Mouse (Mus musculus) megakaryocyte, embryonic 14.5 days (primary cell): ENCODE results near the gene Micu1. TPM values are rescaled to one million over a fixed set of nuclear protein-coding genes. Genes with fewer than 3 reads are reported as not detected.

Experiments
- H3K27me3 ChIP-seq: replicated peaks from 2 replicates; pipeline ENCODE3; 2012; ENCODE audit warnings: inconsistent platforms
- H3K36me3 ChIP-seq: replicated peaks from 2 replicates; pipeline ENCODE3; 2012; ENCODE audit warnings: low read length, inconsistent platforms, mixed read lengths
- H3K4me1 ChIP-seq: 2 replicates; pipeline ENCODE4 v1.6.1; 2012; ENCODE audit warnings: inconsistent platforms
- H3K4me3 ChIP-seq: replicated peaks from 2 replicates; pipeline ENCODE3; 2012; ENCODE audit warnings: moderate library complexity, mild to moderate bottlenecking, inconsistent platforms
- H3K9me3 ChIP-seq: 2 replicates; pipeline ENCODE4 v1.6.1; 2012; ENCODE audit warnings: inconsistent platforms
- FLI1 ChIP-seq: IDR thresholded peaks from 2 replicates; pipeline ENCODE4 v1.6.1; 2012; ENCODE audit warnings: low read length, inconsistent platforms, mixed read lengths
- GATA1 ChIP-seq: IDR thresholded peaks from 3 replicates; pipeline ENCODE4 v1.6.1; 2012; ENCODE audit warnings: mixed read lengths, low read length, inconsistent platforms, borderline replicate concordance
- polyA plus RNA-seq: library from polyadenylated mRNA; stranded (reverse); fragments of >175 nt; gene quantifications from 2 replicates; pipeline ENCODE4 v1.2.3, GENCODE M21; 2012; ENCODE audit warnings: low replicate concordance; ENCODE audit not compliant: insufficient read depth

Gene Micu1
- polyA plus RNA-seq, 1 experiment = 100 TPM

GRCm38 (mm10) chr10:59909357-59909847 lies 207.1 kb downstream of the Micu1 start:
- Histone ChIP-seq H3K4me1 (peaks cover 66% of the 10 kb centered on the region), H3K4me3 (peak overlapping the region; percentile 89)
- TF ChIP-seq GATA1 (no peak), FLI1 (no peak)

GRCm38 (mm10) chr10:59911091-59911490 lies 208.8 kb downstream of the Micu1 start:
- H3K27me3 ChIP-seq = no peaks in the 10 kb centered on the region
- peaks cover 2% of the 10 kb centered on the region for H3K36me3 ChIP-seq
- no peaks in the 10 kb centered on the region for H3K9me3 ChIP-seq
- H3K4me1 ChIP-seq = peaks cover 68% of the 10 kb centered on the region
- no peak for TF ChIP-seq FLI1
- TF ChIP-seq GATA1 = no peak
- H3K4me3 ChIP-seq = no peak overlapping the region

More at GRCm38 (mm10) chr10:59909357-59909847, 207.1 kb downstream of the Micu1 start:
- Histone ChIP-seq H3K27me3 (no peaks in the 10 kb centered on the region), H3K36me3 (no peaks in the 10 kb centered on the region), H3K9me3 (no peaks in the 10 kb centered on the region)

GRCm38 (mm10) chr10:59911561-59912198 lies 209.4 kb downstream of the Micu1 start:
- H3K4me3 ChIP-seq = no peak overlapping the region
- no peaks in the 10 kb centered on the region for H3K9me3 ChIP-seq
- peaks cover 69% of the 10 kb centered on the region for H3K4me1 ChIP-seq
- TF ChIP-seq FLI1 = no peak
- TF ChIP-seq GATA1 = no peak
- H3K36me3 ChIP-seq = peaks cover 2% of the 10 kb centered on the region
- no peaks in the 10 kb centered on the region for H3K27me3 ChIP-seq

Other genes with a start within 250 kb of the Micu1 start
- gene Gm10322, start 86.4 kb upstream of the Micu1 start, polyA plus RNA-seq = not detected in 2 replicates
- gene Mcu, start 85.8 kb upstream of the Micu1 start, polyA plus RNA-seq = 36.5 and 38.7 TPM in 2 replicates
- 68.2 and 87.1 TPM in 2 replicates for gene Dnajb12, start 177.1 kb downstream of the Micu1 start, polyA plus RNA-seq
- 33.2 and 44.6 TPM in 2 replicates for gene Ddit4, start 249.4 kb downstream of the Micu1 start, polyA plus RNA-seq